Mouse (Mus musculus) heart, postnatal 0 days (tissue): ENCODE results near the gene Camkmt. TPM values are rescaled to one million over a fixed set of nuclear protein-coding genes. Genes with fewer than 3 reads are reported as not detected.

ENCODE experiments used
- ATAC-seq: fragments of 200-750 bp; cut with Nextera tagmentation; 2 replicates; pipeline ENCODE4 v1.8.0; 2017; ENCODE audit warnings: low read depth, moderate number of reproducible peaks, moderate library complexity; ENCODE audit not compliant: insufficient read depth
- DNase-seq: peaks from one replicate; pipeline ENCODE4 v3.0.0-alpha.2; 2016; ENCODE audit warnings: low spot score
- H3K27ac ChIP-seq: fragments of 300-500 bp; sonication (generic); 2 replicates; pipeline ENCODE4 v1.5.1; 2014; ENCODE audit warnings: low read depth, mild to moderate bottlenecking
- H3K27me3 ChIP-seq: fragments of 300-500 bp; sonication (generic); 2 replicates; pipeline ENCODE4 v1.6.1; 2014; ENCODE audit warnings: low read length, mixed read lengths; ENCODE audit not compliant: control insufficient read depth, insufficient read depth
- H3K36me3 ChIP-seq: fragments of 300-500 bp; sonication (generic); replicated peaks from 2 replicates; pipeline ENCODE4 v1.6.1; 2014; ENCODE audit warnings: low read length, mixed read lengths; ENCODE audit not compliant: control insufficient read depth, insufficient read depth
- H3K4me1 ChIP-seq: fragments of 300-500 bp; sonication (generic); 2 replicates; pipeline ENCODE4 v1.6.1; 2014; ENCODE audit warnings: antibody characterized with exemption; ENCODE audit not compliant: control insufficient read depth, insufficient read depth
- H3K4me2 ChIP-seq: fragments of 300-500 bp; sonication (generic); 2 replicates; pipeline ENCODE4 v1.6.1; 2014; ENCODE audit warnings: low read depth, mild to moderate bottlenecking, low read length, moderate library complexity
- H3K4me3 ChIP-seq: fragments of 300-500 bp; sonication (generic); 2 replicates; pipeline ENCODE4 v1.5.1; 2014; ENCODE audit warnings: low read depth, low read length
- H3K9ac ChIP-seq: fragments of 300-500 bp; sonication (generic); replicated peaks from 2 replicates; pipeline ENCODE4 v1.6.1; 2014; ENCODE audit warnings: low read depth, low read length, mixed read lengths
- H3K9me3 ChIP-seq: fragments of 300-500 bp; sonication (generic); replicated peaks from 2 replicates; pipeline ENCODE4 v1.6.1; 2016; ENCODE audit warnings: low read length; ENCODE audit not compliant: control insufficient read depth
- CTCF ChIP-seq: IDR thresholded peaks from 2 replicates; pipeline ENCODE4 v1.5.1; 2016; ENCODE audit warnings: antibody characterized with exemption, control low read depth, low read depth
- EP300 ChIP-seq: IDR thresholded peaks from 2 replicates; pipeline ENCODE4 v1.6.1; 2016; ENCODE audit warnings: antibody characterized with exemption, low read depth
- WGBS: fragments of 180-500 bp; shearing (Covaris S2); extraction: QIAGEN DNeasy Blood & Tissue Kit; methylation state at CpG from one replicate; pipeline ENCODE4 v1.1.7; 2014; 5-methylcytosine and 5-hydroxymethylcytosine counted together
- polyA plus RNA-seq: library from polyadenylated mRNA; unstranded; fragments of >200 nt; fragmentation: Nextera tagmentation; extraction: Ambion mirVana; gene quantifications from 2 replicates; pipeline ENCODE4 v1.2.1, GENCODE M21; 2015
- total RNA-seq: library from RNA; depleted of rRNA; stranded (reverse); fragments of >200 nt; gene quantifications from 2 replicates; pipeline ENCODE4 v1.2.3, GENCODE M21; 2014; ENCODE audit warnings: low replicate concordance

Gene Camkmt
- total and polyA plus RNA-seq, 2 experiments from 2014 or later = 1.7 to 3.4 TPM

DNA sequence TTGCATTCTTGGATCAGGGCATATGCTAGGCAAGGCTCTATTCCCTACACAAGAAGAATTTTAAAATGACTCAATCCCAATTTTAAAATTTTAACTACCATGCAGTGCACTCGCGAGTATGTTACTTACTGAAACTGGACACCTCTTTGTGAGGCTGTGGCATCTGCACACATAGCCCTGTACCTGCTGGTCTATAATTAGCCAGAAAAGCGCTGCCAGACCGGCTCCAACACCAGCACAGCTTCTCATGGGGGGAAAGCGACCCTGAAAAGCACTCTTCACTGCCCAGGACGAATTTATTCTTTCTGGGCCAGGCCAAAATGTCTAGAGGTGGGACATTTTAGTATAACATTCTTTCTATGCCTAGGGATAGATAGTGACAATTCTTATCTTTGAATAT is 19.7 kb upstream of the Camkmt start:
- Histone ChIP-seq H3K27ac (no peak overlapping the region), H3K9me3 (no peaks in the 10 kb centered on the region), H3K9ac (no peak overlapping the region), H3K4me2 (no peak overlapping the region), H3K4me1 (0 out of 2 replicates have a peak, but pooled peaks cover 3% of the 10 kb centered on the region), H3K4me3 (no peak overlapping the region), H3K36me3 (peaks cover 67% of the 10 kb centered on the region), H3K27me3 (no peaks in the 10 kb centered on the region)
- 34% methylated on average over 6 of the region's 6 CpGs for WGBS
- ATAC-seq (no peak), DNase-seq (no peak)
- TF ChIP-seq CTCF (no peak), EP300 (no peak)

- ATAC-seq (no peak), DNase-seq (no peak)
- Histone ChIP-seq H3K36me3 (peaks cover 67% of the 10 kb centered on the region), H3K9ac (no peak overlapping the region), H3K4me2 (no peak overlapping the region), H3K4me1 (0 out of 2 replicates have a peak, but pooled peaks cover 3% of the 10 kb centered on the region), H3K4me3 (no peak overlapping the region), H3K27me3 (no peaks in the 10 kb centered on the region), H3K9me3 (no peaks in the 10 kb centered on the region), H3K27ac (no peak overlapping the region)
- 90% methylated on average over 8 of the region's 8 CpGs for WGBS
- TF ChIP-seq CTCF (no peak), EP300 (no peak)
These were observed 19.1 kb upstream of the Camkmt start for GRCm38 (mm10) chr17:85071088-85071775.

DNA sequence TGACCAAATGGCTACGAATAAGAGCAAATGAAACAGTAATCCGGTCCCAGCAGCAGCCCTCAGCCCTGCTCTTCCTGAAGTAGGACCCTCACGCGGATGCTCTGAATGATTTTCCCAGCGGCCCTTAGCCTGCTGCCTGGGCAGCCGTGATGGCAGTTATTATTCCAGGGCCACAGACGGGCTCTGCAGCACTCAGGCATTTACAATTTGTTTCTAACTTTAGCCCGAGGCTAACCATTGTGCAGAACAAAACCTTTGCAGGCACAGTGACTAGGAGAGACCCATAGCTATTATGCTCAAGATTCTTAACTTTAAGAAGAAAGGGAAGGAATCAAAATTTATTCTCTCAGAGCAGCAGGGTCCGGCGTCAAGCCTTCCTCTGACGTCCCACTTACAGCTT is 18.0 kb upstream of the Camkmt start:
- Histone ChIP-seq H3K4me1 (0 out of 2 replicates have a peak, but pooled peaks cover 3% of the 10 kb centered on the region), H3K36me3 (peaks cover 68% of the 10 kb centered on the region), H3K9me3 (no peaks in the 10 kb centered on the region), H3K27ac (no peak overlapping the region), H3K27me3 (no peaks in the 10 kb centered on the region), H3K4me2 (no peak overlapping the region), H3K9ac (no peak overlapping the region), H3K4me3 (no peak overlapping the region)
- ATAC-seq = no peak
- TF ChIP-seq EP300 (no peak), CTCF (no peak)
- WGBS = 52% methylated on average over 11 of the region's 11 CpGs
- DNase-seq = no peak

- 54% methylated on average over 7 of the region's 7 CpGs for WGBS
- TF ChIP-seq CTCF (no peak), EP300 (no peak)
- no peak for DNase-seq
- no peak overlapping the region for H3K4me2 ChIP-seq
- peaks cover 73% of the 10 kb centered on the region for H3K36me3 ChIP-seq
- H3K4me3 ChIP-seq = no peak overlapping the region
- no peak overlapping the region for H3K27ac ChIP-seq
- H3K27me3 ChIP-seq = no peaks in the 10 kb centered on the region
- 0 out of 2 replicates have a peak, but pooled peaks cover 3% of the 10 kb centered on the region for H3K4me1 ChIP-seq
- no peak for ATAC-seq
- H3K9ac ChIP-seq = no peak overlapping the region
- no peaks in the 10 kb centered on the region for H3K9me3 ChIP-seq
These were observed 17.1 kb upstream of the Camkmt start for GRCm38 (mm10) chr17:85073214-85073613.

DNA sequence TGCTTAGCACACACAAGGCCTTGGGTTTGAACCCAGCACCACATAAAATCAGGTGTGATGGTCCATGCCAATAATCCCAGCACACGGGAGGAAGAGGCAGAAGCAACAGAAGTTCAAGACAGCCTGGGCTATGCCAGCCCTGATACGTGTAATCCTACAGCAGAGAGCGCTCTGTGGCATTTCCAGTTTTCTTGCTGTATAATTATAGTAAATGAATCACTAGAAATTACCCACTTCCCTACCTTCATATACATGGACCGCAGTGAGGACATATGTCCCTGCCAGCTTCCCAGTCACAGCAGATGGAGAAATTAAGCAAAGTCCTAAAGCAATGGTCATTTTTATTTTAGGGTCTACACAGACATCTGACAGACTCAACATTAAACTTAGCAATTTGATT is 16.3 kb upstream of the Camkmt start:
- H3K4me2 ChIP-seq = no peak overlapping the region
- DNase-seq (no peak), ATAC-seq (no peak)
- no peak overlapping the region for H3K9ac ChIP-seq
- no peaks in the 10 kb centered on the region for H3K27me3 ChIP-seq
- no peak for TF ChIP-seq EP300
- 0 out of 2 replicates have a peak, but pooled peaks cover 3% of the 10 kb centered on the region for H3K4me1 ChIP-seq
- WGBS = 93% methylated on average over 4 of the region's 4 CpGs
- peaks cover 72% of the 10 kb centered on the region for H3K36me3 ChIP-seq
- no peak overlapping the region for H3K27ac ChIP-seq
- H3K4me3 ChIP-seq = no peak overlapping the region
- H3K9me3 ChIP-seq = no peaks in the 10 kb centered on the region

DNA sequence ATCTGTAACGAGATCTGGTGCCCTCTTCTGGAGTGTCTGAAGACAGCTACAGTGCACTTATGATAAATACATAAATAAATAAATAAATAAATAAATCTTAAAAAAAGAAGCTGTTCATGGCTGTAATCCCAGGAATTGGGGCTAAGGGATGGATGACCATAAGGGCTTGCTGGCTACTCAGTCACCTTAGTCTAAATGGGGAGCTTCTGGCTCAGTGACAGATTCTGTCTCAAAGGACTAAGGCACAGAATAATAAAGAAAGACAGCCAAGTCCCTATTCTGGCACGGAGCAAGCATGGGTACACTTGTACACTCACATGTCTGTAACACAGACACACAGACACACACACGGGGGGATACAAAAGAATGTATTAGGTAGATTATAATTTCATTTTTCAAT is 11.1 kb upstream of the Camkmt start:
- peaks cover 4% of the 10 kb centered on the region; the same call in 1 of the 2 replicates for H3K4me1 ChIP-seq
- no peaks in the 10 kb centered on the region for H3K27me3 ChIP-seq
- no peak overlapping the region for H3K9ac ChIP-seq
- no peak overlapping the region for H3K4me2 ChIP-seq
- TF ChIP-seq CTCF (no peak), EP300 (no peak)
- ATAC-seq (no peak), DNase-seq (no peak)
- H3K36me3 ChIP-seq = peaks cover 58% of the 10 kb centered on the region
- WGBS = 90% methylated on average over 3 of the region's 3 CpGs
- H3K9me3 ChIP-seq = no peaks in the 10 kb centered on the region
- no peak overlapping the region for H3K4me3 ChIP-seq
- H3K27ac ChIP-seq = no peak overlapping the region
